Mouse (Mus musculus) CH12.LX (cell line): ENCODE data around the gene Clic5.

Experiments
- BHLHE40 ChIP-seq: IDR thresholded peaks from 2 replicates; pipeline ENCODE4 v1.6.1; 2011; ENCODE audit warnings: mild to moderate bottlenecking, low read depth, low read length, improper control_type of control experiment
- CTCF ChIP-seq, 2 experiments: IDR thresholded peaks in 1 of 2; conservative IDR thresholded peaks in 1 of 2; 2 replicates each; pipeline ENCODE4 v1.5.1; 2011 to 2012; ENCODE audit warnings: low read depth in 2 of 2, low read length in 2 of 2, improper control_type of control experiment in 1 of 2, inconsistent platforms in 1 of 2, mild to moderate bottlenecking in 1 of 2, moderate library complexity in 1 of 2
- ELF1 ChIP-seq: IDR thresholded peaks from 2 replicates; pipeline ENCODE4 v1.6.1; 2014; ENCODE audit warnings: low read depth, mild to moderate bottlenecking, inconsistent platforms, low read length, improper control_type of control experiment
- EP300 ChIP-seq: IDR thresholded peaks from 2 replicates; pipeline ENCODE4 v1.6.1; 2011; ENCODE audit warnings: low read length, improper control_type of control experiment
- IRF4 ChIP-seq: IDR thresholded peaks from 2 replicates; pipeline ENCODE4 v1.6.1; 2014; ENCODE audit warnings: low read depth, mild to moderate bottlenecking, inconsistent platforms, low read length, improper control_type of control experiment
- MAFK ChIP-seq: IDR thresholded peaks from 2 replicates; pipeline ENCODE4 v1.6.1; 2011; ENCODE audit warnings: low read length, improper control_type of control experiment; ENCODE audit not compliant: insufficient replicate concordance
- MEF2A ChIP-seq: IDR thresholded peaks from 2 replicates; pipeline ENCODE4 v1.6.1; 2014; ENCODE audit warnings: low read depth, mild to moderate bottlenecking, inconsistent platforms, low read length, improper control_type of control experiment, borderline replicate concordance
- POLR2A ChIP-seq: IDR thresholded peaks from 2 replicates; pipeline ENCODE4 v1.6.1; 2011; ENCODE audit warnings: low read depth, mild to moderate bottlenecking, improper control_type of control experiment, low read length
- SIN3A ChIP-seq: IDR thresholded peaks from 2 replicates; pipeline ENCODE4 v1.6.1; 2012; ENCODE audit warnings: low read length, improper control_type of control experiment, inconsistent platforms
- SMC3 ChIP-seq: IDR thresholded peaks from 2 replicates; pipeline ENCODE4 v1.6.1; 2011; ENCODE audit warnings: low read depth, low read length, improper control_type of control experiment
- UBTF ChIP-seq: IDR thresholded peaks from 2 replicates; pipeline ENCODE4 v1.6.1; 2012; ENCODE audit warnings: low read depth, mild to moderate bottlenecking, inconsistent platforms, low read length, improper control_type of control experiment, moderate library complexity
- USF1 ChIP-seq: IDR thresholded peaks from 2 replicates; pipeline ENCODE4 v1.6.1; 2014; ENCODE audit warnings: low read depth, mild to moderate bottlenecking, inconsistent platforms, low read length, improper control_type of control experiment
- ZNF384 ChIP-seq: IDR thresholded peaks from 2 replicates; pipeline ENCODE4 v1.6.1; 2012; ENCODE audit warnings: low read depth, low read length, improper control_type of control experiment, inconsistent platforms

GRCm38 (mm10) chr17:44328147-44328482 is 139.7 kb downstream of the Clic5 start:
- TF ChIP-seq POLR2A, result no peak
- TF ChIP-seq CTCF (conservative IDR thresholded peaks at IDR 0.05 in 1 of 2, IDR thresholded peaks at IDR 0.05 in 1 of 2; ENCODE audit: low read depth in 2 of 2, low read length in 2 of 2), result no peak
- no peak for TF ChIP-seq EP300
- TF ChIP-seq SMC3, result no peak
- TF ChIP-seq UBTF, result no peak
- TF ChIP-seq BHLHE40, result no peak
- no peak for TF ChIP-seq USF1
- TF ChIP-seq MAFK, result no peak
- TF ChIP-seq ELF1, result no peak
- TF ChIP-seq IRF4, result no peak
- no peak for TF ChIP-seq ZNF384
- no peak for TF ChIP-seq MEF2A
- no peak for TF ChIP-seq SIN3A
